Mouse (Mus musculus) limb, embryonic 14.5 days (tissue): ENCODE measurements around the gene Tead4. TPM values are rescaled to one million over a fixed set of nuclear protein-coding genes. Genes with fewer than 3 reads are reported as not detected.
A peak's percentile ranks its signal among the peaks of the same experiment; 100 is the strongest.

Source experiments
- ATAC-seq: fragments of 200-750 bp; cut with Nextera tagmentation; 2 replicates; pipeline ENCODE4 v1.8.0; 2017; ENCODE audit warnings: low read depth, moderate number of reproducible peaks, moderate TSS enrichment; ENCODE audit not compliant: low FRiP score
- DNase-seq: peaks from one replicate; pipeline ENCODE4 v3.0.0-alpha.2; 2015; ENCODE audit warnings: low spot score
- H3K27ac ChIP-seq: fragments of 300-500 bp; sonication (generic); replicated peaks from 2 replicates; pipeline ENCODE4 v1.5.1; 2014; ENCODE audit warnings: low read depth, mild to moderate bottlenecking, low read length, moderate library complexity, mixed read lengths
- H3K27me3 ChIP-seq: fragments of 300-500 bp; sonication (generic); 2 replicates; pipeline ENCODE4 v1.6.1; 2014; ENCODE audit warnings: low read length, mixed read lengths; ENCODE audit not compliant: control insufficient read depth, insufficient read depth
- H3K36me3 ChIP-seq: fragments of 300-500 bp; sonication (generic); 2 replicates; pipeline ENCODE4 v1.6.1; 2014; ENCODE audit warnings: mild to moderate bottlenecking, low read length, moderate library complexity, mixed read lengths; ENCODE audit not compliant: control insufficient read depth, insufficient read depth
- H3K4me1 ChIP-seq: fragments of 300-500 bp; sonication (generic); 2 replicates; pipeline ENCODE4 v1.6.1; 2014; ENCODE audit warnings: antibody characterized with exemption, low read length, mixed read lengths; ENCODE audit not compliant: control insufficient read depth, insufficient read depth
- H3K4me2 ChIP-seq: fragments of 300-500 bp; sonication (generic); replicated peaks from 2 replicates; pipeline ENCODE4 v1.6.1; 2014; ENCODE audit warnings: low read depth, mild to moderate bottlenecking, low read length, moderate library complexity; ENCODE audit not compliant: severe bottlenecking
- H3K4me3 ChIP-seq: fragments of 300-500 bp; sonication (generic); replicated peaks from 2 replicates; pipeline ENCODE4 v1.5.1; 2014; ENCODE audit warnings: low read length
- H3K9ac ChIP-seq: fragments of 300-500 bp; sonication (generic); 2 replicates; pipeline ENCODE4 v1.6.1; 2014; ENCODE audit warnings: mild to moderate bottlenecking, low read depth, low read length, moderate library complexity; ENCODE audit not compliant: severe bottlenecking
- H3K9me3 ChIP-seq: fragments of 300-500 bp; sonication (generic); 2 replicates; pipeline ENCODE4 v1.6.1; 2016; ENCODE audit warnings: low read length; ENCODE audit not compliant: control insufficient read depth
- POLR2A ChIP-seq: fragments of 200-500 bp; IDR thresholded peaks from 2 replicates; pipeline ENCODE4 v1.8.0; 2012; ENCODE audit warnings: inconsistent platforms, mild to moderate bottlenecking, moderate library complexity, borderline replicate concordance; ENCODE audit not compliant: insufficient read depth, insufficient read length; ENCODE audit errors: extremely low read depth
- whole genome bisulfite sequencing: fragments of 180-500 bp; shearing (Covaris S2); extraction: QIAGEN DNeasy Blood & Tissue Kit; methylation state at CpG from one replicate; pipeline ENCODE4 v1.1.7; 2014; 5-methylcytosine and 5-hydroxymethylcytosine counted together
- polyA plus RNA-seq, 2 experiments: library from polyadenylated mRNA; depleted of rRNA in 1 of 2; stranded (reverse) in 1 of 2; unstranded in 1 of 2; fragments of >200 nt; fragmentation: Nextera tagmentation in 1 of 2; extraction: Ambion mirVana in 1 of 2; gene quantifications; 2 replicates each; pipeline versions ENCODE4 v1.2.1 to v1.2.3; 2012 to 2014

The Tead4 gene
- polyA plus RNA-seq, 2 experiments = 4.6 to 5.8 TPM

DNA sequence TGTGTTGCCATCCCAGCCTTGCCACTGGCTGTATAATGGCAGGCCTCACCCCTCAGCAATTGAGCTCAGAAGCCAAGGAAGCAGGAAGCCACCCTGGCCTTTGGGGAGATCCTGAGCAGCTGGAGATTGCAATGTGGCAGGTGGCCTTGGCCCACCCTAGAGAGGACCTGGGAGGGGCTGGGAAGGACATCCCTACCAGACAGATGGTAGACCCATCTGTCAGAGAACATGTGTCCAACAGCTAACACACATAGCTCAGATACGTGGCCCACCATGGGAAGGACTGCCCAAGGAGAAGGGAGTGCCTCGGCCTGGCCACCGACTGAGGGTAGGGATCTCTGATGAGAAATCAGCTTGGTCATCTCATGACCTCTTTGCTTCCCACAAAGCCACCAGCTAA is 41.4 kb downstream of the Tead4 start:
- Histone ChIP-seq H3K27ac (no peak overlapping the region), H3K36me3 (no peaks in the 10 kb centered on the region), H3K4me3 (no peak overlapping the region), H3K9ac (no peak overlapping the region), H3K4me1 (no peaks in the 10 kb centered on the region), H3K27me3 (no peaks in the 10 kb centered on the region), H3K4me2 (no peak overlapping the region), H3K9me3 (no peaks in the 10 kb centered on the region)
- TF ChIP-seq POLR2A = no peak
- DNase-seq (no peak), ATAC-seq (peak; percentile 72)
- 93% methylated on average over 3 of the region's 3 CpGs for WGBS

DNA sequence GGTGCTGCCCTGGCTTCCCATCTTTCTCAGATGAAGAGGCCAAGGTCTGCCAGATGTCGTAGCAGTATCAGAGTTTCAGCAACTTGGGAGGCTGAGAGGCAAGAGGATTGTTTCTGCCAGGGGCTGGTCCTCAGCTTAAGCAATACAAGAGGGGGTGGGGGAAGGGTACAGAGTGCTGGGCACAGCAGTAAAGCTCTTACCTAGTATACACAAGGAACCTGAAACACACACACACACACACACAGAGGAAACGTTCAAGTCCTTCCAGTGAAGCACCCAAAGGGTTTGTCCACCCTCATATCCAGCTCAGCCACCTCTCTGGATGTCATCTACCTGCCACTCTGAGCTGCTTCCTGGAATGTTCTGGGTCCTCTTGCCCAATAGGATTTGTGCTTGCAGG is 44.7 kb downstream of the Tead4 start:
- H3K9me3 ChIP-seq = no peaks in the 10 kb centered on the region
- DNase-seq (no peak), ATAC-seq (no peak)
- 62% methylated on average over 2 of the region's 2 CpGs for WGBS
- TF ChIP-seq POLR2A = no peak
- H3K4me2 ChIP-seq = no peak overlapping the region
- H3K9ac ChIP-seq = no peak overlapping the region
- H3K4me1 ChIP-seq = no peaks in the 10 kb centered on the region
- H3K36me3 ChIP-seq = no peaks in the 10 kb centered on the region
- no peak overlapping the region for H3K4me3 ChIP-seq
- H3K27me3 ChIP-seq = no peaks in the 10 kb centered on the region
- H3K27ac ChIP-seq = no peak overlapping the region

DNA sequence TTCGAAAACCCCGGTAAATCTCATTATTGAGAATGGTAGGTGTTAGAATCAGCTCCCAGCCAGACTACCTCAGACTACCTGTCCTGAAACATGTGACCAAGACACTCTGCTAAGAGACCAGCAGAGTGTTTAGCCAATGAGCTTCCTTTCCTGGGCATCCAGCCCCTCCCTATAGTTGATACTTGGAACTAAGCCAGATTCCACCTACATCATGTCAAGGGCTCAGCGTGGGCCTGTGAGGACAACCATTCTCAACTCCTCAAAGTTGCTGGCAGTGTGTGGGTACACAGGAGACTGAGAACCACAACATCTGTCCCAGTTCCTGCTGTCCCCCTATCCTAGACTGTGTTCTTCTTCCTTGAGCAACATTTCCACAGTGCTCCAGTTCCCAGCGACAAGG is 45.3 kb downstream of the Tead4 start:
- 76% methylated on average over 4 of the region's 4 CpGs for WGBS
- Histone ChIP-seq H3K36me3 (no peaks in the 10 kb centered on the region), H3K9me3 (no peaks in the 10 kb centered on the region), H3K4me1 (no peaks in the 10 kb centered on the region), H3K27ac (no peak overlapping the region), H3K27me3 (no peaks in the 10 kb centered on the region), H3K4me2 (no peak overlapping the region), H3K4me3 (no peak overlapping the region), H3K9ac (no peak overlapping the region)
- DNase-seq (no peak), ATAC-seq (no peak)
- TF ChIP-seq POLR2A = no peak

DNA sequence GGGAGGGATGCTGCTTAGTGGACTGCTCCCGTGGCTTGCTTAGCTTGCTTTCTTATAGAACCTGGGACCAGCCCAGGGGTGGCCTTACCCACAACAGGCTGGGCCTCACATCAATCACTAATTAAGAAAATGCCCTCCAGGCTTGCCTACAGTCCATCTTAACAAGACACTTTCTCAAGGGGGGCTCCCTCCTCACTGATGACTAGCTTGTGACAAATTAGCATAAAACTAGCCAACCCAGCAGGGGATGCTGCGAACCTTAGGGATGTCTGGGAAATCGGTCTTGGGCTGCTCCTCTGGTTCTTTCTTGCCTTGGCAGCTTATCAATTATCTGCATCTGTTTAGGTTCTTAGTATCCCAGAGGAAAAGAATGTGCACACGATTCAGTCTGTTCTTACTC is 46.1 kb downstream of the Tead4 start:
- no peak overlapping the region for H3K4me3 ChIP-seq
- no peaks in the 10 kb centered on the region for H3K9me3 ChIP-seq
- H3K36me3 ChIP-seq = no peaks in the 10 kb centered on the region
- 52% methylated on average over 4 of the region's 4 CpGs for WGBS
- no peak for DNase-seq
- H3K27me3 ChIP-seq = no peaks in the 10 kb centered on the region
- H3K9ac ChIP-seq = no peak overlapping the region
- H3K27ac ChIP-seq = no peak overlapping the region
- no peaks in the 10 kb centered on the region for H3K4me1 ChIP-seq
- ATAC-seq = no peak
- no peak for TF ChIP-seq POLR2A
- no peak overlapping the region for H3K4me2 ChIP-seq

DNA sequence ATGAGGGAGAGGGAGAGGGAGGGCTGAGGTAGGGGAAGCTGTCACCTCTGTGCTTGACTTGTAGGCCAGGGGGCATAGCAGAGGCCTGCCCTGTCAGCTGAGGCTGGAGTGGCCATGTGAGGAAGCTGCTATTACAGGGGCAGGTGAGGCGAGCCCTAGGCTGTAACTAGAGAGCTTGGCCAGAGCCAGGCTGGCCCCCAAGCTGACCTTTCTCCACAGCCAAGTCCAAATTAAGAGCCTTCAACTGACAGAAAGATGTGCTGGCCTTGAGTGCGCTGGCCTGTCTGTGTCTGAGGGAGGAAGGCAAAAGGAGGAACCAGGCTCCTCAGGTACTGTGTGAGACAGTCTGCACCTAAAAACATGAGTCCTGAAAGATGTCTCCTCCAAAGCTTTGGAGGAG is 47.5 kb downstream of the Tead4 start:
- TF ChIP-seq POLR2A = no peak
- Histone ChIP-seq H3K4me1 (no peaks in the 10 kb centered on the region), H3K4me2 (no peak overlapping the region), H3K9me3 (no peaks in the 10 kb centered on the region), H3K36me3 (no peaks in the 10 kb centered on the region), H3K9ac (no peak overlapping the region), H3K27ac (no peak overlapping the region), H3K4me3 (no peak overlapping the region), H3K27me3 (no peaks in the 10 kb centered on the region)
- no peak for DNase-seq
- WGBS = 65% methylated on average over 2 of the region's 2 CpGs
- ATAC-seq = no peak

DNA sequence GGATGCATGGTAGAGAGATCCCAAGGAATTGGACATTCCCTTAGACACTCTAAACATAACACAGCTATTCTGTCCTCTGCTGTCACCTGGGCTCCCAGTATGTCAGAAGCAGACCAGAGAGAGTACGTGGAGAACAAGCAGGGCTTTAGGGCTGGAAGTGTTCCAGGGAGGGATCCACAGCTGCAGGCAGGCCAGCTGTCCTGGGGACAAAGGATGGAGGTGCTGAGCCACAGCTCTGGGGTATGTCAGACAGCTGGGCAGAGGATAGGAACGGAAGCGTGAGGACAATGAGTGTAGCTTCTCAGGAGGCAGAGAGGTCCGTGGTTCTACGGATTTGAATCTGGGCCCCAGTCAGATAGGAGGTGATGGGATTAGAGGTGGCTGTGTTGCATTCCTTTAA is 50.0 kb downstream of the Tead4 start:
- no peaks in the 10 kb centered on the region for H3K4me1 ChIP-seq
- no peak for ATAC-seq
- H3K4me3 ChIP-seq = no peak overlapping the region
- H3K27me3 ChIP-seq = no peaks in the 10 kb centered on the region
- H3K4me2 ChIP-seq = no peak overlapping the region
- no peak for TF ChIP-seq POLR2A
- H3K9ac ChIP-seq = no peak overlapping the region
- no peaks in the 10 kb centered on the region for H3K36me3 ChIP-seq
- DNase-seq = no peak
- WGBS = 84% methylated on average over 5 of the region's 5 CpGs
- no peaks in the 10 kb centered on the region for H3K9me3 ChIP-seq
- H3K27ac ChIP-seq = no peak overlapping the region
